Mouse (Mus musculus): Measurements from ENCODE around the gene Rell1.

GRCm38 (mm10) chr5:63961726-63962125 lies 7.0 kb downstream of the Rell1 start:
- no peak for TF ChIP-seq CTCF (IDR thresholded peaks at IDR 0.05; ENCODE audit: borderline replicate concordance, insufficient read depth, low read depth, low read length)
- TF ChIP-seq POLR2A (IDR thresholded peaks at IDR 0.05; ENCODE audit: borderline replicate concordance, insufficient read depth, low read length): no peak

Measured in cerebellum, adult 2 months (tissue).